Mouse (Mus musculus) heart, postnatal 14 days (tissue): Measurements from ENCODE around the gene Fam222b. TPM values are rescaled to one million over a fixed set of nuclear protein-coding genes. Genes with fewer than 3 reads are reported as not detected.

ENCODE experiments used
- DNase-seq, 2 experiments: peaks; one replicate each; pipeline ENCODE4 v3.0.0; 2021 to 2022
- intact Hi-C: fragments of 180-260 bp; cut with DNase I; formaldehyde crosslinking; loops from one replicate; pipeline ENCODE4 v1.15.1; 2025
- total RNA-seq, 2 experiments: library from RNA; stranded (reverse); gene quantifications; 2 replicates each; pipeline ENCODE4 v1.2.3; 2021

Gene Fam222b
- total RNA-seq, 2 experiments from 2014 or later = 14.4 to 14.6 TPM

DNA sequence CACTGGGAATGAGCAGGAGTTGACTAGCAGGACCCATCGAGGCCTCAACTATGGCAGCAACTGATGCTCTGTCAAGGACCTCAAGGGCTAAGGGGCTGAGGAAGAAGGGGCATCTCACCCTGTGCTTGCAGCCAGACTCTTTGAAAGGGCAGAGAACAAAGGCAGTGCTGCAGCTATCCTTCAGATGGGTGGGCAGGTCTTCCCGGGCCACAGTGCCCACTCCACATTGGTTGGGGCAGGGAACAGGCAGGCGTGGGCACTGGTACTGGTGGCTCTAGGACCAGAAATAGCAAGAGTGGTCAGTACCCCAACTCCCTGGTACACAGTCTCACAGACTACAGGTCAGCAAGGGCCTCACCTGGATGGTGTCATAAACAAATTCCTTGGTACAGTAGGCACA is 66.2 kb downstream of the Fam222b start:
- DNase-seq = no peak
- intact Hi-C loops = no loop called here

DNA sequence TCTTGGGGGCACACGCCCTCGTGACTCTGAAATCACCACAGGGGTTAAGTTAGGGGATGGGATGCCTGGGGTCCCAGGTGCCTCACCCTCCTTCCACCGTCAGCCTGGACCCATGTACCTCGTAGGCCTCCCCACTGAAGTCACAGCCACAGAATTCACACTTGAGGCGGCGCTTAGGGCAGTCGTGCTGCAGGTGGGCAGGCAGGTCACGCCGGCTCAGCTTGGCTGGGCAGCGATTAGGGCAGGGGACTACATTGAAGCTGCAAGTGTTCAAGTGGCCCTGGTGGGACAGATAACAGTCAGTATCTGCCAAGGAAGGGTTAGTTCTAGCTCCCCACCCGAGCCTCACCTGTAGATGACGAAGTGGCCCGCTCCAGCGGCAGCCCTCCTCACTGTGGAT is 66.7 kb downstream of the Fam222b start:
- DNase-seq = no peak
- intact Hi-C loops = no loop called here

DNA sequence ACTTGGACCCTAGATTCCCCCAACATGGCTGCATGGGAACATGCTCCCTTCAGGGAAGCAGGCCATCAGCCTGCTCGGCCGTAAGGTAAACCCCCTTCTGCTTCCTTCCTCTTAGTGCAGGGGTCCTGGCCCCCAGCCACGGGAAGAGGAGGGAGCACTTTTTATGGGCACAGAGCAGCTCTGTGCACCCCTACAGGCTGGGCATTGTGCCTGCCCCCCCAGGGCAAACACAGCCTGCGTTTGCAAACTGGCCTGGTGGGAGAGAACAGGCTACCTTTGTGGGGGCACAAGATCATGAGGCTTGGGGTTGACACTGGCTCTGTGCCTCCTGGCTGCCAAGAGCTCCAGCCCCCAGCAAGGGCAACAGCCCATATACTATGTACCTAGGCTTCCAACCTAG is 67.5 kb downstream of the Fam222b start:
- intact Hi-C loops = no loop called here
- no peak for DNase-seq

DNA sequence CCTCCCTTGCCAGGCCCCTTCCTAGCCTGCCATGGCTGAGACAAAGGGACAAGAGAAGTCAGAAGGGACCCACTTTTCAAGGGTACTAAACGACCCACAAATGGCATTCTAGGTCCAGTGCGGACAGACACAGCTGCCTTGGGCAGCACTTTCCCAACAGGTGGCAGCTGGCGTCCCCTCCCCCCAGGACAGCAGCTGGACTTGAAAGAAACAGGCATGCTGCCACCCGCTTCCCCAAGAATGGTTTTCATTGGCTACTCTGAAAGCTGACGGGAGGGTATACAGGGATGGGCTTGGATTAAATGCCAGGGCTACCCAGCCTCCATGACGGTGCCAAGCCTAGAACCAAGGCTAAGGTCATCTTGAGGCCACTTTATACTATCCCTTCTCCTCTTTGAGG is 68.0 kb downstream of the Fam222b start:
- DNase-seq = no peak
- intact Hi-C loops = no loop called here

DNA sequence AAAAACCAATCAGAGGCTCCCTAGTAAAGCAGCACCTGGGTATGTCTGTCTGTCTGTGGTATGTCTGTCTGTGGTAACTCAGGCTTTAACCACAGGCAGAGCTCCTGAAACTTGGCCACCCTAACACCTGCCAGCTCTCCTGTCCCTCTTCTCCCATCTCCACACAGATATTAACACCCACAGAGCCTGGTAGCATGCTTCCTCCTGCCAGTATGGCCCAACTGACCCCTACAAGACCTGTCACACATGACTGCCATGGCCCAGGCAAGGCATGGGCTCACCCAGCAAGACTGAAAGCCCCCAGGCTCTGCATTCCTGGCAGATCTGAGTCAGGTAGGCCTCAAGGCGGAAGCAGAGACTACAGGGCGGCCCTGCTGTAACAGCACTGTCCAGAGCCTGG is 68.6 kb downstream of the Fam222b start:
- no peak for DNase-seq
- intact Hi-C loops = no loop called here

DNA sequence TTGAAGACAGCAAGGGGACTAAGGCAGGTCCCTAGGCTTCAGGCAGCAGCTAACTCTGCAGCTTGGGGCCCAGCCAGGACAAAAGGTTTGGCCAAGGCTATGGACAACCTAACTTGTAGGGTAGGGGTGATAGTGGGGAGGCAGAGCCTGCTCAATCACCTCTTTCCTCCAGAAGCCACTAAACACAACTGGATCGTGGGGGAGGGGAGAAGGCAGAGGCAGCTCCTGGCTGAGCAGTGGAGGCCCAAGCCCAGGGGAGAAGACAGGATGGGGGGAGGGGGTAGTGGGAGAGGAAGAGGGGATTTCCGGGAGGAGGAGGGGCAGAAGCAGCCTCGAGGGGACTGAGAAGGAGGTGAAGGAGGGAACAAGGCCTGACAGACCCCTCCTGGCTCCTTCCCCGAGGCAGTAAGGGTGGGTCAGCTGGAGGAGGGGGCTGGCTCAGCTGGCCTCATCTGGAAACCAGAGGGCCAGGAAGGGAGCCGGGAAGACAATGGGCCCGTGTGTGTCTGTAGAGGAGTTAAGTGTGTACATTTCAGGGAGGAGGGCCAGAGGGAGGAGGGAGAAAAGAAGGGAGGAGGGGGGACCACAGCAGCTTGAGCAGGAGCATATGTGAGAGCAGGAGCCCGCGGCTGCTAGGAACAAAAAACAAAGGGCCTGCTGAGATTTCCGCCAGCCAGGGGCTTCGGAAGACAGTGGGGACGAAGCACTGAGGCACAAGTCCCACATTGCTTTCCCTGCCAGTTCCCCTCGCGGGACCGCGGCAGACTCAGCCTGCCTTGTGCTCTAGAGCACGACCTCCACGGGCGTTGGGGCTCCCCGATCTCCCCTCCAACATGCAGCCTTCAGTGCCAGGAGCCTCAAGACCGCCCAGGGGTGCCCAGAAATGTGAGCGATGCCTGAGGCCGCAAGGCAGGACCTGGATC is 69.5 kb downstream of the Fam222b start:
- intact Hi-C loops = no loop called here
- peak; percentile 68 to 79 for DNase-seq

DNA sequence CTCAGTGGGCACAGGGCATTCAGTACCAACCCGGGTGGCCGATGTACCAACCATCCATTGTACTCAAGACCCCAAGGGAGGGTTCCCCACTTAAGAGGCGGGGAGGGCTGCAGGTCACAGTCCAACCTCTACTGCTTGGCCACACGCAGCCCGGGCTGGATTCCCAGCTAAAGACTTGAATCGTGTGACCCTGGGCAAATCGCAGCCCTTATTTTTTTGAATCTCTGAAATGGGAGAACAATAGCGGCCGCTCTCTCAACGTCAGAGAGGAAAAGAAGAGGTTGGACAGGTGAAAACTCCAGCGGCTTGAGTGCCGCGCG is 70.1 kb downstream of the Fam222b start:
- DNase-seq = no peak
- intact Hi-C loops = no loop called here

DNA sequence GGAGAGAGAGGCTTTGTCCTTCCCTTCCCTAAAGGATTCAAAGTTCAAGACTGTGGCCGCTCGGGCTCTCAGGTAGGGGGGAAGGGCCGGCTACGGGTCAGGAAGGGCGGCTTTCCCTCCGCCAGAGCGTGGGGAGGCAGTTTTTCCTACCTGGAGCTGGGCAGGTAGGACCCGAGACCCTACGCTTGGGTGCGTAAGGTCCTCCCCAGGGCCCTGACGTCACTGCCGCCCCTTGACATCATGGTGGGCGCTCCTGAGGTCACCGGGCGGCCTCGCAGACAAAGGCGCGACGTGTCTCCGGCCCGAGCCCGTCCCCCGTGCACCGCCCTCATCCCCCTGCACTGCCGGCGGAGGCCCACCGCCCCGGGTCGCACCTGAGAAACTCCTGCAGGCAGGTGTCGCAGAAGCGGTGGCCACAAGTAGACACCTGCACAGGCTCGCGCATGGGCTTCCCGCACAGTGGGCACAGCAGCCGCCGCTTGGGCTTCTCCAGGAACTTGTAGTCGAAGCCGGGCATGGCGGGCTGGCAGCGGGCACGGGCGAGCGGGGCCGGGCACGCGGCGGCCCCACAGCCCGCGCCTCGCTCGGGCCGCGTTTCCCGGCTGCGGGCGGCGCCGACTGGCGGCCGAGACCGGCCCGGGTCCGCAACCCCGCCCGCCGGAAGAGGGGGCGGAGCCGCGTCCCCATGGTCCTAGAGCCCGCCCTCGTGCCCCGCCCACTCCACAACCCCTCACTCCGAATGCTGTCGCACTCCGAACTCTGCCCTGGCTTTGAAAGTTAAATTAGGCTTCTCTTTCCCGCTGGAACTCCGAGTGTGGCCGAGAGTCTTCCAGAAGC is 70.7 kb downstream of the Fam222b start, which contains the start of gene Traf4:
Gene Traf4 (minus strand): TSS at position 666 of the 837 bp plus-strand sequence.
- intact Hi-C loops = no loop called here
- DNase-seq = peak; percentile 90 to 91

DNA sequence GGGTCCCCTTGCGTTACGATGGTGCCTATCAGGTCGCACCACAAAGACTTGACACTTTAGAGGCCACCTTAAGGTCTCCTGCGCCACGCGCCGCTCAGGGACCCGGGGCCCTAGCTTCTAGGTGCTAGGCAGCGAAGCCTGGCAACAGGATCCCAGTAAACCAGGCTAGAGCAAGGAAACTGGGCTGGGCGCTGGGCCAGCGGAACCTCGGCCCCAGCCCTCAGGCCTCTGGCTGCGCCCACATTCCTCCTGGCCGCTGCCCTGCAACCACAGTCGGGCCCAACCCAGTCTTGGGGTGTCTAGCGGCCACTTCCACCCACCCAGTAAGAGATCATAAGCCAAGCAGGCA is 71.3 kb downstream of the Fam222b start:
- intact Hi-C loops = no loop called here
- peak; percentile 57 to 69 for DNase-seq

DNA sequence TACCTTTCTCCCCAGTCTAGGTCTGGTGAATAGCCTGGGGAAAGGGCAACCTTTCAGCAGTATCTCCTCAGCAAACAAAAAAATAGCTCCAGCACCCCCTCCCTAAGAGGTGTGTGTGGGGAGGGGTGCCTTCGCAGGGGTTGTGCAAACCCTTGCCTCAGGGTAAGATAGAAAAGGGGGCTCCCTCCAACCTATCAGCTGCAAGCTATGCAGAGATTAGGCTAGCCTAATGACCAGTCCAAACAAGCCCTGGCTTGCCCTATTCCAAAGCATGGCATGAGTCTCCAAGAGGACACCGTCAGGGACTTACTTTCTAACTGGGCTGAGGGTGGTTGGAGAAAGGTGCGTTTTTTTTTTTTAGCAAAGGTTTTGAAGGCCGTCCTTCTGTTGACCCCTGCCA is 71.7 kb downstream of the Fam222b start:
- no peak for DNase-seq
- intact Hi-C loops = no loop called here

DNA sequence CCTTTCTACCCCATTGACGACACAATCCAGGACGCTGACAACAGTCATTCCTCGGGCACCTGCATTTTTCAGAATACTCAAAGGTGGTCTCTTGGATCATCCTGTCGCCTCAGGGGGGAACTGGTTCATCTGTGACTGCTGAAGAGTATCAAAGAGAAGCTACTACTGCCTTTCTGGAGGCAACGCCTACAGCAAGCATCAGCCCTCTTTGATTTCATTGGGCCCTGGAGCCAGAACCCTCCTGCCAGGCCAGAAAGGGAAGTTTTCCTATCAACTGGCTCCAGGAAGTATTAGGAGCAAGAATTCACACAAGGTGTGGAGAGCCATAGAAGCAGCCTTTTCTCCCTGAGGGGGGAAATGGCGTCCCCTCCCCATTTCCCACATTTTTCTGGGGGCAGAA is 72.2 kb downstream of the Fam222b start:
- no peak for DNase-seq
- intact Hi-C loops = no loop called here

DNA sequence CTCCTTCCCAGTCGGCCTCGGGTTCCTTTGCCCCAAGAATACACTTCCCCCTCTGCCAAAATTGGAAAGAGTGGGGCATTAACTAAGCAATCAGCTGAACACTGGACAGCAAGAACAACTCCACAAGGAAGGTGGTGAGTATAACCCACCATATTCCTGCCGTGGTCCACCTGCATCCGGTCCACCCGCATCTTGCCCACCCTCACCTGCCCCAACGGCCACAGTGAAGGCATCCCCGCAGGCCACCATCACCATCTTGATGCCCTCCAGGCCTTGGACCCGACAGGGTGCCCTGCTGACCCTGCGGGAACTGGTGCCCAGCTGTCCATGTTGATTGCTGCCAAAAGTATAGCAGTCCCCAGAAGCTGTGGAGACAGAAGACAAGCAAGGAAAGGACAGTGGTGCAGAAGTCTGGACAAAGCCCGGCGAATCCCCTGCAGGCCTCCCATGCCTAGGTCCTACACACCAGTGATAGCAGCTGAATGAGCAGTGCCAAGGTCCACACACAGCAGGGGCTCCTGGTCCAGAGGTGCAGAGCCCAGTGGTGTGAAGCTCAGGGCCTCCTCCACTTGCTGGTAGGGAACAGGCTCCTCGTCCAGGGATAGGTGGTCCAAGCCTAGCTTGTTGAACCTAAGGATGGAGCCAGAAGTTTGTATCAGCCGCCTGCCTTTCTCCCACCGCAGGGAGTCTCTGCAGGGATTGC is 72.9 kb downstream of the Fam222b start:
- no peak for DNase-seq
- intact Hi-C loops = no loop called here

DNA sequence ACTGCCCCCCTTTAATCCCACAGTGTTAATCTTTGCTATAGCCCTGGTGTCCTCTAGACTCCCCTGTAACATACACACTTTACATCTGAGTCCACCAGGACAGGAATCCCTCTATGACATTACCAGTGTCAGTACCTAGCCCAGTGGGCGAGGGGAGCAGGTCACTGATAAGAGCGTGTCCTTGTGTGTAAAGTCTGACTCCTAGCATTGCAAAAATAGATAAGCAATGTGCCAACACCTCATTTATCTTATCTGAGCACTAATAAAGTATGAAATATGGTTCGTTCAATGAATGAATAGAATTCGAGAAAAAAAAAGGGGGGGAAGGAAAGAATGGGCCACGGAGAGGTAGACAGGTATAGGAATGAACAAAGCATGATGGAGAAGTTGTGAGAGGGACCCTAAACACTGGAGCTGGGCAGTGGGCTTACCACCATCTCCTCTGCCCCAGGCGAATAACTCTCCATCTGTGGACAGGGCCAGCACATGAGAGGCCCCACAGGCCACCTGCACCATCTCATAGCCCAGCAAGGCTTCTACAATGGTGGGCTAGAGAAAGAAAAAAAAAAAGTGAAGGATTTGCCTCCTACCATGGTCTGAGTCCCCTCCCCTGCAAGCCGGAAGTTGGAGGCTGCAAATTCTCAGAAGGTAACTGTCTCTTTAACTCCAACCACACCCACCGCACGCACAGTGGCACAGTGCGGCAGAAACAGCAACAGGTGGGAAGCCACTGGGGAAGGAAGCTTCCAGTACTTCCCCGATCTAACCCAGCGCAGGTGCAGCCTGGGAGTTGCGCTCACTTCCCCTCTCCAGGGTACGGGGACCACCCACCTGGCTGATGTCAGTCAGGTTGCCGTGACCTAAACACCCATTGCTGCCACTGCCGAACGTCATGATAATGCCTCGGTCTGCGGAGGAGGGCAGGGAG is 74.3 kb downstream of the Fam222b start:
- intact Hi-C loops = no loop called here
- DNase-seq = no peak

DNA sequence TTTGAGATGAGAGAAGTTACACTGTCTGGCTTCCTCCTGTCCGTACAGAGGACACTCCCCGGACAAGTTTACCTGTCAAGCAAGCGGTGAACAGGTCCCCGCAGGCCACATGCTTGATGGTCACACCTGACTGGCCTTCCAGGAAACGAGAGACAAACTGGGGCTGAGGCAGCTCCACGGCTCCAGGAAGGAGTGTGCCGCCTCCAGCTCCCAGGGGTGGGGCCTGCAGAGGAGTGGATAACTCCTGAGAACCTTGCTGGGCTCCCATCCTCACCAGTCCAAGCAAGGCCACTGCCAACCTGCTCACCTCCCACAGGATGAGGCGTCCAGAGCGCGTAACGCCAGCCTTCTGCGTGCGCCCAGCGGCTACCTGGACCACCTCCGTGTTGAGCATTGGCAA is 75.8 kb downstream of the Fam222b start:
- no peak for DNase-seq
- intact Hi-C loops = no loop called here

DNA sequence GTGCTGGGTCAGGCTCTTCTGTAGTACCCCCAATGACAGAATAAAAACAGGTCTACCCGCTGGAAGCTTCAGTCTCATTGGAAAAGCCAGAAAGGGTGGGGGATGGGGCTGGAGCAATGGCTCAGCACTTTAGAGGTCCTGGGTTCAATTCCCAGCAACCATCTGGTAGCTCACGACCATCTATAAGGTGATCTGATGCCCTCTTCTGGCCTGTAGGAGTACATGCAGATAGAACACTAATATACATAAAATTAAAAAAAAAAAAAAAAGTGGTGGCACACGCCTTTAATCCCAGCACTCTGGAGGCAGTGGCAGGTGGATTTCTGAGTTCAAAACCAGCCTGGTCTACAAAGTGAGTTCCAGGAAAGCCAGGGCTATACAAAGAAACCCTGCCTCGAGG is 76.9 kb downstream of the Fam222b start:
- intact Hi-C loops = no loop called here
- no peak for DNase-seq

DNA sequence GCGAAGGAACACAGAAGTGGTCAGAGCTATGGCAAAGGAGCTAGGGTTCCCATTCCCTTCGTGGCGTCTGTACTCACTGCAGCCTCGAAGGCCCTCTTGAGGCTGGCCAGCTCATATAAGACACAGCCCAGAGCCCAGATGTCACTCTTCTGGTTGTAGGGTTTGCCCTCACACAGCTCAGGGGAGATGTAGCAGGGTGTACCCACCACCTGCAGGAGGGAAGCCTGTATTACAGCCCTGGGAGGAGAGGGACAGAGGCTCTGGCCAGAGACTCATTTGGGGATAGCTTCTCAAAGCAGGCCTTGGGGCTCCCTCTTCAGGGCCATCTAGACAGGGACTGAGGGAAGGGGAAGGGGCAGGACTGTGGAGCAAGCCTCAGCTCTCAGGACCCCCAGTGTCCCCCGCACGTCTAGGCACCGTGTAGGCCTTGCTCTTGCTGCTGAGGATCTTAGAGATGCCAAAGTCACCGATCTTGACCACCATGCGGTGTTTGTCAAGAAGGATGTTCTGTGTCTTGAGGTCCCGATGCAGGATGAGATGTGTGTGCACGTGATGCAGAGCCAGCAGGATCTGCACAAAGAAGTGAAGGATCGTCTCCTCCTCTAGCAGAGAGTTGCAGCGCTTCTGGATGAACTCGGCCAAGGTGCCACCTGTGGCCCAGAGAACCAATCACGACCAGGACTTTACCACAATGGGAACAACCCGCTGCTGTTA is 77.7 kb downstream of the Fam222b start:
- no peak for DNase-seq
- intact Hi-C loops = no loop called here

DNA sequence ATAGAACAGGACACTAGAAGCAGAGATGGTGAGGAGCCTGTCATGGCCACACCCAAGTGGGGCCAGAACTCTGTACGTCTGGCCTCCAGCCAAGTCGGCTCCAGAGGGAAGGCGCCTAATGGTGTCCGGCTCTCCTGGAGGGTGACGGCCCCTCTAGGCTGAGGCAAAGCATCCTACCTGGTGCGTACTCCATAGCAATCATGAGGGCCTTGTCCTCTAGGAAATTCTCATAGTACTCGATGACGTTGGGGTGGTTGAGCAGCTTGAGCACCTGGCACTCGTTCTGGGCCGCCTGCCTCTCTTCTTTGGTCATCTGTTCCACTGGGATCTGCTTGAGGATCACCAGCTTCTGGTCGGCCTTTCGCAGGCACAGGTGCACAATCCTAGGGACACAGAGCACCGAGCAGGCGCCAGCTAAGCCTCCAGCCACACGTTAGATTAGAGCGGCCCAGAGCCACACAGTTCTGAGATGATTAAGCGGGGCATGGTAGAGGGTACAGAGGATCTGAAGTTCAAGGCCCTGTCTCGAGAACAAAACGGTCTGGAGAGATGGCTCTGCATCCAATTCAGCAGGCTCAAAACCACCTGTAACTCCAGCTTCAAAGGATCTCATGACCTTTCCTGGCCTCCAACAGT is 78.4 kb downstream of the Fam222b start:
- intact Hi-C loops = no loop called here

DNA sequence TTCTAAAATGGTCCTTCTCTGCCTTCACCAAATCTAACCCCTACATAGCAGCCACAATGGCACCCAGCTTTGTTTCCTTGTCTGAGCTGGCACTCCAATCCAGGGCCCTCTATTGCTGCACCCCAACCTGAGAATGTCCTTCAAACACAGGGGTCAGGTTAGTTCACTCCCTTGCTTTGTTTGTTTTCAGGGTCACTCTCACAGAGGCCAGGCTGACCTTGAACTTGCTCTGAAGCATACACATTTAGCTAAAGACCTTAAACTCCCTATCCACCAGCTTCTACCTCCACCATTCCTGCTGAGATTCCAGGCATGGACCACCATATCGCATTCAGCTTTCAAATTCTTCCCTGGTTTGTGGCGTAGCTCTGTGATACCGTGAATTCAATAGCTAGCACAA is 80.0 kb downstream of the Fam222b start:
- DNase-seq = no peak
- intact Hi-C loops = no loop called here

More for the DNA sequence above, 78.4 kb downstream of the Fam222b start:
- no peak for DNase-seq
